Mouse (Mus musculus): ENCODE results near the gene Defb20. TPM values are rescaled to one million over a fixed set of nuclear protein-coding genes. Genes with fewer than 3 reads are reported as not detected.

Defb20 gene
- total RNA-seq, 2 experiments from 2014 or later = not detected

- ATAC-seq (ENCODE audit: poor library complexity, severe bottlenecking) = no peak
Observed at GRCm38 (mm10) chr2:152493151-152493550, 16.3 kb downstream of the Defb20 start.

- no peak for ATAC-seq (ENCODE audit: poor library complexity, severe bottlenecking)
Observed at GRCm38 (mm10) chr2:152498020-152498419, 21.2 kb downstream of the Defb20 start.

- no peak for ATAC-seq (ENCODE audit: poor library complexity, severe bottlenecking)
Observed at GRCm38 (mm10) chr2:152500204-152500862, 23.5 kb downstream of the Defb20 start.

GRCm38 (mm10) chr2:152500863-152501229 is 24.0 kb downstream of the Defb20 start:
- no peak for ATAC-seq (ENCODE audit: poor library complexity, severe bottlenecking)

GRCm38 (mm10) chr2:152503950-152504349 is 27.1 kb downstream of the Defb20 start:
- no peak for ATAC-seq (ENCODE audit: poor library complexity, severe bottlenecking)

DNA sequence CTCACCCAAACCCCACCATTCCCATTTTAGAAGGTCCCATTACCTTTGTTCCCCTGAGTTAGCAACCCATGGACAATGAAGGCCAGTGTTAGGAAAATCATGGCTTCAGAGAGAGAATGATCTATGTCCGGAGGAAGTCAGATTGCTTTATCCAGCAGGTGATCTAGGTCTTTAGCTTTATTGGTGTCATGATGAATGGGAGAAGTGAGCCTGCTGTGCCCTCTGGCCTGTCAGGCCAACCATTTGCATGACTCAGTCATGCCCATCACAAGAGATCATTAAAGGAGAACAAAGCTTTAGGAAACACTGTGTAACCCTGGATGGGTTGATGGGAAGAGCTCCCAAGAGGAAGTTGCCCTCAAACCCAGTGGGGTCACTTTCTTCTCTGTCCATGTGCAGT is 34.7 kb downstream of the Defb20 start, which contains the start of gene Defb26:
TSS of gene Defb26 (minus strand) at position 101 of the 400 bp plus-strand sequence.
- ATAC-seq (ENCODE audit: poor library complexity, severe bottlenecking) = no peak

GRCm38 (mm10) chr2:152516084-152516483 is 39.2 kb downstream of the Defb20 start:
- no peak for ATAC-seq (ENCODE audit: poor library complexity, severe bottlenecking)

DNA sequence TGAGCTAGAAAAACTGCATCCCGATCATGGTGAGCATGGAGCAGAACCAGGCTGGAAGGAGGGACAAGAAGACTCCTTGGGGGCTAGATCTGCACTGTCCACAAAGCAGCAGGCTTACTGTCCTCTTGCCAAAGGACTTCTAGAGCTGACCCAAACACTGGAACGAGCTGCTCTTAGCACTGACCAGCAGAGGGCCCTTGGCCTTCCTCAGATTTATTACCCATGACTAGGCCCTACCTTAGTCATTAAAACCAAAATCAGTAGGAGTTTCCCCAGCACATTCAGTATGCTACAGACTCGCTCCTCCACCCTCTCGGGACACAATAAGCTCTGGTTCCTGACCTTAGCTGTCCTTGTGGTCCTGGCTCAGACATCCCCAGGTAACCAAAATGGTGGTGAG is 41.1 kb downstream of the Defb20 start, which contains the start of gene Defb28:
TSS of gene Defb28 (plus strand) at position 275 of the 400 bp plus-strand sequence.
- no peak for ATAC-seq (ENCODE audit: poor library complexity, severe bottlenecking)

Other genes with a start within 250 kb of the Defb20 start
- gene Tbc1d20, start 183.2 kb upstream of the Defb20 start, total RNA-seq (2015) = 23.3 and 28.1 TPM in 2 replicates
- 23.2 and 28.9 TPM in 2 replicates for gene Tbc1d20, start 183.2 kb upstream of the Defb20 start, total RNA-seq (2017)
- 45.4 and 46.2 TPM in 2 replicates for gene Rbck1, start 144.4 kb upstream of the Defb20 start, total RNA-seq (2015)
- 54.8 and 55.5 TPM in 2 replicates for gene Rbck1, start 144.4 kb upstream of the Defb20 start, total RNA-seq (2017)
- gene Trib3, start 133.0 kb upstream of the Defb20 start, total RNA-seq (2015) = 0.16 and 1.3 TPM in 2 replicates
- gene Trib3, start 133.0 kb upstream of the Defb20 start, total RNA-seq (2017) = 1.1 TPM in 1 of 2 replicates, not detected in the other
- not detected in 2 replicates for gene Nrsn2, start 100.4 kb upstream of the Defb20 start, total RNA-seq (2015)
- gene Nrsn2, start 100.4 kb upstream of the Defb20 start, total RNA-seq (2017) = not detected in 2 replicates
- 0.27 and 0.60 TPM in 2 replicates for gene Sox12, start 79.0 kb upstream of the Defb20 start, total RNA-seq (2015)
- gene Sox12, start 79.0 kb upstream of the Defb20 start, total RNA-seq (2017) = 0.12 and 0.15 TPM in 2 replicates
- 0.98 and 1.9 TPM in 2 replicates for gene Zcchc3, start 62.0 kb upstream of the Defb20 start, total RNA-seq (2015)
- gene Zcchc3, start 62.0 kb upstream of the Defb20 start, total RNA-seq (2017) = 2.1 and 2.6 TPM in 2 replicates
- not detected in 2 replicates for gene 6820408C15Rik, start 61.5 kb upstream of the Defb20 start, total RNA-seq (2015)
- not detected in 2 replicates for gene 6820408C15Rik, start 61.5 kb upstream of the Defb20 start, total RNA-seq (2017)
- not detected in 2 replicates for gene Defb23, start 12.4 kb upstream of the Defb20 start, total RNA-seq (2015)
- gene Defb23, start 12.4 kb upstream of the Defb20 start, total RNA-seq (2017) = not detected in 2 replicates
- not detected in 2 replicates for gene Defb22, start 13.1 kb downstream of the Defb20 start, total RNA-seq (2015)
- gene Defb22, start 13.1 kb downstream of the Defb20 start, total RNA-seq (2017) = not detected in 2 replicates
- not detected in 2 replicates for gene Defb26, start 34.6 kb downstream of the Defb20 start, total RNA-seq (2015)
- not detected in 2 replicates for gene Defb26, start 34.6 kb downstream of the Defb20 start, total RNA-seq (2017)
- gene Defb28, start 41.2 kb downstream of the Defb20 start, total RNA-seq (2015) = not detected in 2 replicates
- not detected in 2 replicates for gene Defb28, start 41.2 kb downstream of the Defb20 start, total RNA-seq (2017)
- not detected in 2 replicates for gene Defb29, start 63.0 kb downstream of the Defb20 start, total RNA-seq (2015)
- not detected in 2 replicates for gene Defb29, start 63.0 kb downstream of the Defb20 start, total RNA-seq (2017)
- gene Gm17416, start 92.3 kb downstream of the Defb20 start, total RNA-seq (2015) = not detected in 2 replicates
- not detected in 2 replicates for gene Gm17416, start 92.3 kb downstream of the Defb20 start, total RNA-seq (2017)
- not detected in 2 replicates for gene Defb21, start 95.7 kb downstream of the Defb20 start, total RNA-seq (2015)
- not detected in 2 replicates for gene Defb21, start 95.7 kb downstream of the Defb20 start, total RNA-seq (2017)
- gene Defb19, start 103.2 kb downstream of the Defb20 start, total RNA-seq (2015) = not detected in 2 replicates
- gene Defb19, start 103.2 kb downstream of the Defb20 start, total RNA-seq (2017) = not detected in 2 replicates
- not detected in 2 replicates for gene Defb45, start 122.3 kb downstream of the Defb20 start, total RNA-seq (2015)
- not detected in 2 replicates for gene Defb45, start 122.3 kb downstream of the Defb20 start, total RNA-seq (2017)
- not detected in 2 replicates for gene Defb36, start 127.3 kb downstream of the Defb20 start, total RNA-seq (2015)
- not detected in 2 replicates for gene Defb36, start 127.3 kb downstream of the Defb20 start, total RNA-seq (2017)
- not detected in 2 replicates for gene Defb25, start 146.0 kb downstream of the Defb20 start, total RNA-seq (2015)
- gene Defb25, start 146.0 kb downstream of the Defb20 start, total RNA-seq (2017) = not detected in 2 replicates
- gene Rem1, start 149.9 kb downstream of the Defb20 start, total RNA-seq (2015) = 8.9 and 10.2 TPM in 2 replicates
- 9.0 and 15.4 TPM in 2 replicates for gene Rem1, start 149.9 kb downstream of the Defb20 start, total RNA-seq (2017)
- 165 and 166 TPM in 2 replicates for gene H13, start 192.4 kb downstream of the Defb20 start, total RNA-seq (2015)
- 100 and 109 TPM in 2 replicates for gene H13, start 192.4 kb downstream of the Defb20 start, total RNA-seq (2017)
- 8.4 and 9.3 TPM in 2 replicates for gene Mcts2, start 210.0 kb downstream of the Defb20 start, total RNA-seq (2015)
- gene Mcts2, start 210.0 kb downstream of the Defb20 start, total RNA-seq (2017) = 7.1 and 8.3 TPM in 2 replicates